Mouse (Mus musculus) thymus, adult 2 months (tissue): ENCODE results near the gene Maml2.

Experiments used
- CTCF ChIP-seq: fragments of 200-500 bp; IDR thresholded peaks from 2 replicates; pipeline ENCODE4 v1.5.1; 2012; ENCODE audit warnings: mild to moderate bottlenecking, control low read depth, low read length, moderate library complexity, borderline replicate concordance; ENCODE audit not compliant: control insufficient read depth, poor library complexity, insufficient read depth; ENCODE audit errors: extremely low read depth
- POLR2A ChIP-seq: fragments of 200-500 bp; IDR thresholded peaks from 2 replicates; pipeline ENCODE4 v1.6.1; 2012; ENCODE audit warnings: mild to moderate bottlenecking, low read length, control low read depth, moderate library complexity; ENCODE audit not compliant: control insufficient read depth, poor library complexity, insufficient read depth; ENCODE audit errors: extremely low read depth

GRCm38 (mm10) chr9:13716316-13717099, 418.8 kb downstream of the Maml2 start:
- TF ChIP-seq POLR2A (no peak), CTCF (0 out of 2 replicates have a peak, but pooled peaks have one; percentile 16)
